Mouse (Mus musculus): Measurements from ENCODE around the gene Trub1.

Trub1 gene

DNA sequence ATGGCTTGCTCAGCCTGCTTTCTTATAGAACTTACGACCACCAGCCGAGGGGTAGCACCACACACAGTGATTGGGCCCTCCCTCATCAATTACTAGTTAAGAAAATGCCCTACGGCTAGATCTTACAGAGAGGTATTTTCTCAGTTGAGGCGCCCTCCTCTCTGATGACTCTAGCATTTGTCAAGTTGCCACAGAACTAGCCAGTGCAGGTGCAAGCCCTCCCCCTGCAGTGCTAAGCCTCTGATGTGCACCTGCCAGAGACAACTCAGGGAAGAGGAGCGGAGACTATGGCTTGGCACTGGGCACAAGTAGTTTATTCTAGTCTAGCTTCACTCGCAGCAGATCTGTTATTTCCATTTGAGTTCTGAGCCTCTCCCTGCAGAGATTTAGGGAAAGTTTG, 21.2 kb upstream of the Trub1 start:
- TF ChIP-seq NANOG (IDR thresholded peaks at IDR 0.05; ENCODE audit: borderline replicate concordance, low read length) (no peak), CTCF (conservative IDR thresholded peaks at IDR 0.05; ENCODE audit: low read length) (no peak), POU5F1 (IDR thresholded peaks at IDR 0.05; ENCODE audit: borderline replicate concordance, low read length) (no peak)
- Histone ChIP-seq H3K4me1 (replicated peaks; ENCODE audit: low read depth, low read length) (no peaks in the 10 kb centered on the region), H3K27me3 (ENCODE audit: insufficient read depth, low read length) (peaks cover 12% of the 10 kb centered on the region), H3K36me3 (ENCODE audit: insufficient read depth, low read length) (no peaks in the 10 kb centered on the region), H3K9me3 (ENCODE audit: low read length) (no peaks in the 10 kb centered on the region), H3K4me3 (replicated peaks; ENCODE audit: low read length) (no peak overlapping the region)

DNA sequence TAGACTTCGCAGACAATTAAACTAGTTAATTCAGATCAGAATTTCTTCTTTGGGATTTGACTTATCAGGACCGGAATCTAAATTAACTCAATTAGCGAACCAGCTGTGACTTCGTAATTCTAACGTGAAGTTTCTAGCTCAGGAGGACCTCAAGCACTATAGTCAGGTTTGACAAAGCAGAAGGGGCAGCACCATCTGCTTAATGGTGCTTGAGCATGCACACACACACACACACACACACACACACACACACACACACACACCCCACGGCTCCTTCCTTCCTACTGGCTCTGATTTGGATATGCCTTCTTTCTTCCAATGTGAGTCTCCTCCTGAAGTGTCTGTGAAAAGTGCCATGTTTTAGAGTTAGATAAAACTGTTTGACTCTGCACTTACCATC, 18.7 kb upstream of the Trub1 start:
- TF ChIP-seq NANOG (IDR thresholded peaks at IDR 0.05; ENCODE audit: borderline replicate concordance, low read length) (no peak), CTCF (conservative IDR thresholded peaks at IDR 0.05; ENCODE audit: low read length) (no peak), POU5F1 (IDR thresholded peaks at IDR 0.05; ENCODE audit: borderline replicate concordance, low read length) (no peak)

DNA sequence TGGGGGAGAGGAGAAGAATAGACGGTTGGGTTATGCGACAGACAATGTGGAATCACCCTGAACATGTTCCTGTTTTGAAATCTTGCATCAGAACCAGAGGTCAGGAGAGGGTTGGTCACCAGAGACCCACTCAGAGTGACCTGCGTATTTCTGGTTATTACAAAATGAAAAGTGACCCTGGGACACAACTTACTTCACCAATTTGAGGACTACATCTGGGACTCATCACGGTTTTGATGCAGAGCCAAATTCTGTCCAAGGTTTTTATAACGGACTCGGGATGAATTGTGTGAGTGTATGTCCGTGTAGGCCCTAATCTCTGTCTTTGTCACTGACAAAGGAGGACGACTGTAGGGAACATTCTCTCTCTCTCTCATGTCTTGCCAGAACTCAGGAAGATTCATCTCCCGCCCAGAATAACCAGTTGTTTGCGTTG, 16.1 kb upstream of the Trub1 start:
- Histone ChIP-seq H3K4me3 (replicated peaks; ENCODE audit: low read length) (no peak overlapping the region), H3K9me3 (ENCODE audit: low read length) (no peaks in the 10 kb centered on the region), H3K36me3 (ENCODE audit: insufficient read depth, low read length) (no peaks in the 10 kb centered on the region), H3K4me1 (replicated peaks; ENCODE audit: low read depth, low read length) (peaks cover 3% of the 10 kb centered on the region), H3K27me3 (ENCODE audit: insufficient read depth, low read length) (0 out of 2 replicates have a peak, but pooled peaks cover 5% of the 10 kb centered on the region)
- TF ChIP-seq NANOG (IDR thresholded peaks at IDR 0.05; ENCODE audit: borderline replicate concordance, low read length) (no peak), POU5F1 (IDR thresholded peaks at IDR 0.05; ENCODE audit: borderline replicate concordance, low read length) (no peak), CTCF (conservative IDR thresholded peaks at IDR 0.05; ENCODE audit: low read length) (no peak)

More for the DNA sequence above, 18.7 kb upstream of the Trub1 start:
- H3K4me1 ChIP-seq (replicated peaks; ENCODE audit: low read depth, low read length): no peaks in the 10 kb centered on the region
- peaks cover 6% of the 10 kb centered on the region; the same call in 1 of the 2 replicates for H3K27me3 ChIP-seq (ENCODE audit: insufficient read depth, low read length)
- H3K4me3 ChIP-seq (replicated peaks; ENCODE audit: low read length): no peak overlapping the region
- H3K36me3 ChIP-seq (ENCODE audit: insufficient read depth, low read length): no peaks in the 10 kb centered on the region
- no peaks in the 10 kb centered on the region for H3K9me3 ChIP-seq (ENCODE audit: low read length)

DNA sequence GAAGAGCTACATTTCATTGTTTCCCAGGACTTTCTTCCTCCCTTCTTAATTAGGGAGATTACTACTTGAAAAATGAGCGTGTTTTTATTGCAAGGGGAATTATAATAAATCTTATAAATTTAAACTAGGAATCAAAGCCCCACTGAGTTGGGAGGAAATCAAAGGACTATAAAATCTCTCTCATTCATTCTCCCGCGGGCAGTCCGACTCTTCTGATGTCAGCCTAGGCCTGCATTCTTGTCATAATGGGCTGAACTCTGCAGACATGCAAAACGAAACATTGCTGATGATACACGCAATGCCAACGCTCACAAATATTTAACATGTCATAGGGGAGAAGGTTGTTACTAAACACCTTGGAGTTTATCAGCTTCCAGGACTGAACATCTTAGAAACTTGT, 15.7 kb upstream of the Trub1 start:
- Histone ChIP-seq H3K27me3 (ENCODE audit: insufficient read depth, low read length) (0 out of 2 replicates have a peak, but pooled peaks cover 5% of the 10 kb centered on the region), H3K9me3 (ENCODE audit: low read length) (no peaks in the 10 kb centered on the region), H3K36me3 (ENCODE audit: insufficient read depth, low read length) (no peaks in the 10 kb centered on the region), H3K4me3 (replicated peaks; ENCODE audit: low read length) (no peak overlapping the region), H3K4me1 (replicated peaks; ENCODE audit: low read depth, low read length) (peaks cover 3% of the 10 kb centered on the region)
- TF ChIP-seq NANOG (IDR thresholded peaks at IDR 0.05; ENCODE audit: borderline replicate concordance, low read length) (no peak), CTCF (conservative IDR thresholded peaks at IDR 0.05; ENCODE audit: low read length) (no peak), POU5F1 (IDR thresholded peaks at IDR 0.05; ENCODE audit: borderline replicate concordance, low read length) (no peak)

DNA sequence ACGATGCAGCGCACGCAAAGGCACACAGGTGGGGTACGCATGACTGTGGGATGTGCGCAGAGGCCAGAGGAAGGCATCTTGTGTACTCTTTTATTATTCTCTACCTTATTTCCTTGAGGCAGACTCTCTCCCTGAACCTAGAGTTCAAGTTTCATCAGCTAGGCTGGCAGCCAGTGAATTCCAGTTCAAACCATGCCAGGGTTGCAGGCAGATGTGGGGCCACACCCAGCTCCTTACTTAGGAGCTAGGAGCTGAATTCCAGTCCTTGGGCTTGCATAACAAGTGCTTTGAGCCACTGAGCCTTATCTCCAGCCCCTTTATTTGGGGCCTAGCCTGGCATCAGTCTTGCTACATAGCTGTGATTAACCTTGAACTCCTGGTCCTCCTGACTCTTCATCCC, 13.4 kb upstream of the Trub1 start:
- Histone ChIP-seq H3K36me3 (ENCODE audit: insufficient read depth, low read length) (no peaks in the 10 kb centered on the region), H3K4me3 (replicated peaks; ENCODE audit: low read length) (no peak overlapping the region), H3K27me3 (ENCODE audit: insufficient read depth, low read length) (0 out of 2 replicates have a peak, but pooled peaks cover 2% of the 10 kb centered on the region), H3K4me1 (replicated peaks; ENCODE audit: low read depth, low read length) (peaks cover 3% of the 10 kb centered on the region), H3K9me3 (ENCODE audit: low read length) (no peaks in the 10 kb centered on the region)
- no peak for TF ChIP-seq POU5F1 (IDR thresholded peaks at IDR 0.05; ENCODE audit: borderline replicate concordance, low read length)
- TF ChIP-seq CTCF (conservative IDR thresholded peaks at IDR 0.05; ENCODE audit: low read length): no peak
- TF ChIP-seq NANOG (IDR thresholded peaks at IDR 0.05; ENCODE audit: borderline replicate concordance, low read length): no peak

DNA sequence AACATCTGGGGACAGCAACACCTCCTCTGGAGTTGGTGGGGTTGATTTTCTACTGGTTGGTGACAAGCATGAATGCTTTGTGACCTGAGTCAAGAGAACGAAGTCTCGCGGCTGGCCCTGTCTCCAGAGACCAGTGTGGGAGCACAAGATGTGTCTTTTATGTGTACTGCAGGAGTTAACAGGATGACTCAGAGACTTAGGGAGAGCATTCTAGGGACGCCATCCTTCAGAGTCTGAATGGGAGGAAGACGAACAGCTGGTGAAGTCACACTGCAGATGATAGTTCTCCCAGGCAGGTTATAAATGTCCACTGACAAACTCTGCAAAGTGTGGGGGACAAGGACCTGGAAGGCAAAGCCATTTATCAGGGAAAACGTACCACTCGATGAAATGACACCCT, 11.2 kb upstream of the Trub1 start:
- Histone ChIP-seq H3K9me3 (ENCODE audit: low read length) (no peaks in the 10 kb centered on the region), H3K4me3 (replicated peaks; ENCODE audit: low read length) (no peak overlapping the region), H3K36me3 (ENCODE audit: insufficient read depth, low read length) (no peaks in the 10 kb centered on the region), H3K27me3 (ENCODE audit: insufficient read depth, low read length) (peaks cover 4% of the 10 kb centered on the region; the same call in 1 of the 2 replicates), H3K4me1 (replicated peaks; ENCODE audit: low read depth, low read length) (peaks cover 3% of the 10 kb centered on the region)
- TF ChIP-seq CTCF (conservative IDR thresholded peaks at IDR 0.05; ENCODE audit: low read length): no peak
- TF ChIP-seq NANOG (IDR thresholded peaks at IDR 0.05; ENCODE audit: borderline replicate concordance, low read length): no peak
- no peak for TF ChIP-seq POU5F1 (IDR thresholded peaks at IDR 0.05; ENCODE audit: borderline replicate concordance, low read length)

DNA sequence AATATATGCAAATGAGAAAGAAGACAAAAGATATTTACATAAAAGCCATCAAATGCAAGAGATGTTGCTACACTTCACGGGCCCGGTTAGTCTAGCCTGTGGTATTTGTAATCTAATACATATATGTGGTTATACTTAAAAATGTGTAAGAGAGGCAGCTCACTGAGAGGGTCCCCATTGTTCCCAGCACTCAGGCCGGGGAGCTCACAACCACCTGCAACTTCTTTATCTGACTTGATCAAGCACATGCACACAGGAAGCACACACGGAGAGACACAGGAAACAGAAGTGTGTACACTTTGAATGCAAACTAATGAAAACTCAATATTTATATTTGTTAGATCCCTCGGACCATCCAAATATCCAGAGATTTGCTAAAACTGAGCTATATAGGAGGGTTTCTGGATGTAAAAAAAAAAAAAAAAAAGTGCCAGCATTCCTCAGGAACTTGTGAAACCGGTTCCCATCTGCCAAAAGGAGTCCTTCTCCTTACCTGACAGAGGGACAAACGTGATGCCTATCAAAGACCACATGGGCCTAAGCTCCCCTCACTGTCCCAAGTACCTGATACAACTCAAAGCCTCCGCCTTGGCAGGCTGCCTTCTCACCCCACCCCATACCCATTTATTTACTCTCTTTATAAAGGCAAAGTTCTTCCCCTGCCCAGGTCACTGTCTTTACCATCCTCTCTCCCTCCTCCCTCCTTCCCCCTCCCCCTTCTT, 9.6 kb upstream of the Trub1 start:
- no peaks in the 10 kb centered on the region for H3K9me3 ChIP-seq (ENCODE audit: low read length)
- peaks cover 4% of the 10 kb centered on the region; the same call in 1 of the 2 replicates for H3K27me3 ChIP-seq (ENCODE audit: insufficient read depth, low read length)
- H3K4me3 ChIP-seq (replicated peaks; ENCODE audit: low read length): no peak overlapping the region
- peaks cover 3% of the 10 kb centered on the region for H3K4me1 ChIP-seq (replicated peaks; ENCODE audit: low read depth, low read length)
- TF ChIP-seq POU5F1 (IDR thresholded peaks at IDR 0.05; ENCODE audit: borderline replicate concordance, low read length) (no peak), NANOG (IDR thresholded peaks at IDR 0.05; ENCODE audit: borderline replicate concordance, low read length) (no peak), CTCF (conservative IDR thresholded peaks at IDR 0.05; ENCODE audit: low read length) (no peak)
- no peaks in the 10 kb centered on the region for H3K36me3 ChIP-seq (ENCODE audit: insufficient read depth, low read length)

DNA sequence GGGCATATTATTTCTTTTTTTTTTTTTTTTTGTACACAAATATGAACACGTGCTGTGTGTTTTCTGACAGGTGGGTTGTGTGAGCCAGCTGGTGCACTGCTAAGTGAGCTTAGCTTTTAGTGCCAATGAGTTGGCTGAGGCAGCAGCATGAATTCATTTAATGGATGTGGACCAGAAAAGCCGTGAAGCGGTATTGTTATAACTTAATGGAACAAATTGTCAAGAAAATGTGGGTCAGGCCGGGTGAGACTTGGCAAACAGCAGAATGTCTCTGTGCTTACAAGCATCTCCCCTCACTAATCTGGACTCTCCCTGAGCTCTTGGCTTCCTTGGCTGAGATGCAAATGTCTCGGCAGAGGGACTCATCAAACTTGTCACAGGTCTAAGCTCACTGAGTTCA, 7.7 kb upstream of the Trub1 start:
- Histone ChIP-seq H3K9me3 (ENCODE audit: low read length) (no peaks in the 10 kb centered on the region), H3K4me1 (replicated peaks; ENCODE audit: low read depth, low read length) (no peaks in the 10 kb centered on the region), H3K4me3 (replicated peaks; ENCODE audit: low read length) (no peak overlapping the region), H3K36me3 (ENCODE audit: insufficient read depth, low read length) (no peaks in the 10 kb centered on the region), H3K27me3 (ENCODE audit: insufficient read depth, low read length) (peaks cover 4% of the 10 kb centered on the region; the same call in 1 of the 2 replicates)
- no peak for TF ChIP-seq CTCF (conservative IDR thresholded peaks at IDR 0.05; ENCODE audit: low read length)
- no peak for TF ChIP-seq POU5F1 (IDR thresholded peaks at IDR 0.05; ENCODE audit: borderline replicate concordance, low read length)
- no peak for TF ChIP-seq NANOG (IDR thresholded peaks at IDR 0.05; ENCODE audit: borderline replicate concordance, low read length)
